Mouse (Mus musculus) neural tube, embryonic 11.5 days (tissue): ENCODE measurements around the gene Dock10. TPM values are rescaled to one million over a fixed set of nuclear protein-coding genes. Genes with fewer than 3 reads are reported as not detected.

Experiments used
- ATAC-seq: fragments of 200-750 bp; cut with Nextera tagmentation; 2 replicates; pipeline ENCODE4 v1.8.0; 2017; ENCODE audit warnings: moderate number of reproducible peaks, mild to moderate bottlenecking, moderate TSS enrichment, moderate library complexity; ENCODE audit not compliant: insufficient read depth, low FRiP score, low TSS enrichment
- DNase-seq: peaks from one replicate; pipeline ENCODE4 v3.0.0-alpha.2; 2015; ENCODE audit warnings: low spot score
- H3K27ac ChIP-seq: fragments of 300-500 bp; sonication (generic); 2 replicates; pipeline ENCODE4 v1.5.1; 2014; ENCODE audit warnings: low read depth, mild to moderate bottlenecking, low read length
- H3K27me3 ChIP-seq: fragments of 300-500 bp; sonication (generic); 2 replicates; pipeline ENCODE4 v1.6.1; 2014; ENCODE audit warnings: mild to moderate bottlenecking, low read length, mixed read lengths; ENCODE audit not compliant: control insufficient read depth, insufficient read depth
- H3K36me3 ChIP-seq: fragments of 300-500 bp; sonication (generic); 2 replicates; pipeline ENCODE4 v1.6.1; 2014; ENCODE audit warnings: mild to moderate bottlenecking, low read length, moderate library complexity, mixed read lengths; ENCODE audit not compliant: control insufficient read depth, insufficient read depth
- H3K4me1 ChIP-seq: fragments of 300-500 bp; sonication (generic); 2 replicates; pipeline ENCODE4 v1.6.1; 2014; ENCODE audit warnings: low read length, mixed read lengths; ENCODE audit not compliant: control insufficient read depth, insufficient read depth
- H3K4me2 ChIP-seq: fragments of 300-500 bp; sonication (generic); 2 replicates; pipeline ENCODE4 v1.6.1; 2014; ENCODE audit warnings: low read depth, mild to moderate bottlenecking, moderate library complexity
- H3K4me3 ChIP-seq: fragments of 300-500 bp; sonication (generic); 2 replicates; pipeline ENCODE4 v1.5.1; 2014; ENCODE audit warnings: low read depth, low read length
- H3K9ac ChIP-seq: fragments of 300-500 bp; sonication (generic); 2 replicates; pipeline ENCODE4 v1.6.1; 2014; ENCODE audit warnings: mild to moderate bottlenecking, low read length
- H3K9me3 ChIP-seq: fragments of 300-500 bp; sonication (generic); 2 replicates; pipeline ENCODE4 v1.6.1; 2016; ENCODE audit warnings: low read length; ENCODE audit not compliant: control insufficient read depth
- WGBS: fragments of 180-500 bp; shearing (Covaris S2); extraction: QIAGEN DNeasy Blood & Tissue Kit; methylation state at CpG from one replicate; pipeline ENCODE4 v1.1.7; 2014; 5-methylcytosine and 5-hydroxymethylcytosine counted together
- polyA plus RNA-seq: library from polyadenylated mRNA; unstranded; fragments of >200 nt; fragmentation: Nextera tagmentation; extraction: Ambion mirVana; gene quantifications from 2 replicates; pipeline ENCODE4 v1.2.1, GENCODE M21; 2014

Dock10 gene
- polyA plus RNA-seq, 1 experiment from 2014 or later: 4.3 TPM

DNA sequence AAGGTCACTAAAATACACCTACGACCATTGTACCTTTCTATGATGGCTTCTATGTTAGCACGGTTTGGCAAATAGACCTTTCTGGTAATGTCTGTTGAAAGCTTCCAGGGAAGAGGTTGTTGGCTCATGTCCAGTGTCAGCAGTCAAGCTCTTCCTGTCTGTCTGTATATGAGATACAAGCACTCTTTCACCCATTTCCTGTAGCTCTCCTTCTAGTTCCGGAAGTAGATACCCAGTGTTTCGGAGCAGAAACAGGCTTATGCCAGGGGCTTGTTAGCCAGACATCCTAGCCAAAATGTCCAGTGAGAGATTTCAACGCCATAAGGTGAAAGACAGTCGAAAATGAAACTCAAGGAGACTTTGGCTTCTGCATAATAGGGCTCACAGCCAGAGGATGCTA, 38.9 kb downstream of the Dock10 start:
- ATAC-seq (no peak), DNase-seq (no peak)
- no peaks in the 10 kb centered on the region for H3K9me3 ChIP-seq
- 88% methylated on average over 6 of the region's 6 CpGs for WGBS
- no peaks in the 10 kb centered on the region for H3K27me3 ChIP-seq
- H3K4me3 ChIP-seq: no peak overlapping the region
- H3K4me2 ChIP-seq: no peak overlapping the region
- no peak overlapping the region for H3K9ac ChIP-seq
- H3K27ac ChIP-seq: no peak overlapping the region
- no peaks in the 10 kb centered on the region for H3K4me1 ChIP-seq
- no peaks in the 10 kb centered on the region for H3K36me3 ChIP-seq

DNA sequence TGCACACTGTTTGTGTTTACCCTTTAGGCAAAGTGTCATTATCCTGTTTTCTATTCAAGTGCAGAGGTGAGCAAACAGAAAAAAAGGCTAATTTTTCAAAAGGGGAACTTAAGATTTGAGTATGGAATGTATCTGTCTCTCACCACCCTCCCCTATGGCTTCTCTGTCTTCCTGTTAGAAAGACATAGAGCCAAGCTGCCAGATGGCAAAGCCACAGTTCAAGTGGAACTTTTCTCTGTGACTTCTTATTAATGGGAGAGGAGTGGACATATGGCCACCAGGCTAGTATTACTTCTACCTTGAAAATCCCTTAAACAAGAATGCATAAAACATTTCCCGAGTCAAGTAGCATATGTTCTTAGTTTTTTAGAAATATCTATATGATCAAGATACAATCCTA, 39.7 kb downstream of the Dock10 start:
- Histone ChIP-seq H3K27ac (no peak overlapping the region), H3K9me3 (no peaks in the 10 kb centered on the region), H3K4me2 (no peak overlapping the region), H3K4me1 (no peaks in the 10 kb centered on the region), H3K4me3 (no peak overlapping the region), H3K36me3 (no peaks in the 10 kb centered on the region), H3K9ac (no peak overlapping the region), H3K27me3 (no peaks in the 10 kb centered on the region)
- ATAC-seq (no peak), DNase-seq (no peak)
- WGBS: 85% methylated on average over 1 of the region's 1 CpGs

DNA sequence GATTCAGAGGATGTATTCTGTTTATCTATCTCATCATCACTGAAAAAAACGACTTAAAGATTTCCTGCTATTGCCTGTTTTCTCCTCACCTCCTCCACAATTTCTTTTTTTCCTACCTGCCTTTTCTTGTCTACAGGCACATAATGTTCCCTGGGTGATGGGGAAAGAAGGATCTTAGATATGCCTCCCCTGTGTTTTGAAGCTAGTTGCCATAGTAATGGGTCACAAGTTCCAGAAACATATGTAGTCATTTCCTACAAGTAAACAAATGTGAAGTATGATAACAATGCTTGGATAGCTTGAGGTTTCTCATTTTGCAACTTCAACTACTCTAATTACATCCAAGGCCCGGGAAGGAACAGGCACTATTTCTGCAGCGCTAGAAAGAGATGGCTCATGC, 42.4 kb downstream of the Dock10 start:
- ATAC-seq: no peak
- no peaks in the 10 kb centered on the region for H3K9me3 ChIP-seq
- WGBS: 83% methylated on average over 3 of the region's 3 CpGs
- DNase-seq: no peak
- H3K4me3 ChIP-seq: no peak overlapping the region
- H3K4me2 ChIP-seq: no peak overlapping the region
- no peak overlapping the region for H3K9ac ChIP-seq
- no peaks in the 10 kb centered on the region for H3K36me3 ChIP-seq
- H3K4me1 ChIP-seq: no peaks in the 10 kb centered on the region
- H3K27me3 ChIP-seq: no peaks in the 10 kb centered on the region
- no peak overlapping the region for H3K27ac ChIP-seq

DNA sequence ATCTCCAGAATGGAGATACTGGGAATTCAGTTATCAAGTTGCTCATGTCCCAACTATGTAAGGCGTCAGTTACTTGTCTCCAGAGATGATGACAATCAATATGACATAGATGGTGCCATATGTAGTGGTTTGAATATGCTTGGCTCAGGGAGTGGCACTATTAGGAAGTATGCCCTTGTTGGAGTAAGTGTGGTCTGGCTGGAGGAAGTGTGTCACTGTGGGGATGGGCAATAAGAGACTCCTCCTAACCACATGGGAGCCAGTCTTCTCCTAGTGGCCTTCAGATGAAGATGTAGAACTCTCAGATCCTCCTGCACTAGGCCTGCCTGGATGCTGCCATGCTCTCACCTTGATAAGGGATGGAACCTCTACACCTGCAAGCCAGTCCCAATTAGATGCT, 44.4 kb downstream of the Dock10 start:
- H3K27ac ChIP-seq: no peak overlapping the region
- H3K9ac ChIP-seq: no peak overlapping the region
- DNase-seq (no peak), ATAC-seq (no peak)
- 84% methylated on average over 1 of the region's 1 CpGs for WGBS
- H3K4me1 ChIP-seq: no peaks in the 10 kb centered on the region
- H3K36me3 ChIP-seq: no peaks in the 10 kb centered on the region
- no peaks in the 10 kb centered on the region for H3K9me3 ChIP-seq
- H3K27me3 ChIP-seq: no peaks in the 10 kb centered on the region
- no peak overlapping the region for H3K4me2 ChIP-seq
- no peak overlapping the region for H3K4me3 ChIP-seq

DNA sequence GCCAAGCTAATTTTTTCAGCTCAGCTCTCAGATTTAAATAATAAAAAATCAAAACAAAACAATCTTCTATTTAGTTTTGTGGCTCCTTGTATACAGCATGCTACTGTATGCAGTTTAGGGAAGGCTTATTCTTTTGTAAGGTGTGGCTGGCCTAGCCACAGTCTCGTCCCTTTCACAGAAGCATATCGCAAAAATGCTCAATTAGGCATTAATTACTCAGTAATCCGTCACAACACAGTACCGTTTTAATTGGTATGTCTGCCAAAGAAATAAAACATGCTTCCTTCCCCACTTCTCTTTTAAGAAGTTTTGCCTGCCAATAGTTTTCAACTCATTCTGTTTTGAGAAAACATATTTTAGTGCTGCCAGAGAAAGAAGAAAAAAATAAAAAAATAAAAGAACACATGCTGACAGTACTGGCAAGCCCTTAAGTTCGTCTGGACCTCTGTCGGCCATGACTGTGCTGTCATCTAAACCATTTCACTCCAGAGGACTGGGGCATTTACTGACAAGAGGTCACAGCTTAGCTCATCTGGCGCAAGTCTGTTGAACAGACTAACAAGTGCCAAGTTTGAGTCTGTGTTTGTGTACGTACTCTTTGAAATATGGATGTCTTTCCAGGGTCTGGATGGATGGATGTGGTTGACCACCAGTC, 47.6 kb downstream of the Dock10 start:
- Histone ChIP-seq H3K27ac (no peak overlapping the region), H3K4me1 (no peaks in the 10 kb centered on the region), H3K27me3 (no peaks in the 10 kb centered on the region), H3K9me3 (no peaks in the 10 kb centered on the region), H3K36me3 (no peaks in the 10 kb centered on the region), H3K4me3 (no peak overlapping the region), H3K4me2 (no peak overlapping the region), H3K9ac (no peak overlapping the region)
- ATAC-seq (no peak), DNase-seq (no peak)
- 76% methylated on average over 8 of the region's 8 CpGs for WGBS

DNA sequence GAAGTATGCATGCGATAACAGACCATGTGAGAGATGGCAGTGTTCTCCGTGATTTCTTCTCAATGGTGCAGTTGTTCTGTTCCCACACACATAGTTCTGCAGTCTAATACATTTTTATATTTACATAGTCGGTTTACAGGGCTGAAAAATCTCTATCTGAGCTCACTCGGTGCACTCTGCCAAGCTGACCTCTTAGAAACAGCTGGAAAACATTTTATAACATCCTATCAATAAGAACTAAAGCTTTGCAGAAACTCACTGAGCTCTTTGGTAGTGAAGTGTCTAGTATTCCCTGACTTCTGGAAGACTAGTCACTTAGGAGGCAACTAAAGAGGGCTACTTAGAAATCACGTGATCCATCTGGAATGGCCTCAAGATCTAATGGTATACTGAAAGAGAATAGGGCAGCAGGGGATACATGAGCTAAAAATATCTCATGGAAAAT, 48.2 kb downstream of the Dock10 start:
- H3K36me3 ChIP-seq: no peaks in the 10 kb centered on the region
- no peak for DNase-seq
- no peak overlapping the region for H3K4me3 ChIP-seq
- H3K4me2 ChIP-seq: no peak overlapping the region
- H3K9me3 ChIP-seq: no peaks in the 10 kb centered on the region
- ATAC-seq: no peak
- no peak overlapping the region for H3K27ac ChIP-seq
- H3K9ac ChIP-seq: no peak overlapping the region
- H3K4me1 ChIP-seq: no peaks in the 10 kb centered on the region
- H3K27me3 ChIP-seq: no peaks in the 10 kb centered on the region
- WGBS: 81% methylated on average over 5 of the region's 5 CpGs

DNA sequence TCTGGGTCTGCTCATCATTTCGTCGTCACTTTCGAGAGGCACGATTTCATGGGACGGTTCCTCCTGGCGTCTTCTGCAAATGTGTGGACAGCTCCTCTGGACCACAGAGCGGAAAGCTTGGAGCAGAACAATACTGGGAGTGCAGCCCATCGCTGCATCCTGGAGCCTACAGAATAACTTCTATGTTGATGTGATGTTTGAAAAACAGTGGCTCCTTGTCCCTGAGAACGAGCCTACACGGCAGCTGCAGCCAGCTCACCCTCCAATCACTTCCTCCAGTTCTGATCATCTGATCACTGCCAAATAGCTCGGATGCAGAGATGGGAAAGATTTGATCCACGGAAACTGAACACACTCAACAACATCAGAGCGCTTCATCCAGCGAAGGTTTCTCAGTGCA, 49.0 kb downstream of the Dock10 start:
- no peaks in the 10 kb centered on the region for H3K4me1 ChIP-seq
- no peaks in the 10 kb centered on the region for H3K27me3 ChIP-seq
- no peak overlapping the region for H3K27ac ChIP-seq
- no peak overlapping the region for H3K9ac ChIP-seq
- no peaks in the 10 kb centered on the region for H3K9me3 ChIP-seq
- ATAC-seq (no peak), DNase-seq (no peak)
- H3K36me3 ChIP-seq: no peaks in the 10 kb centered on the region
- no peak overlapping the region for H3K4me3 ChIP-seq
- H3K4me2 ChIP-seq: no peak overlapping the region
- WGBS: 85% methylated on average over 14 of the region's 14 CpGs

DNA sequence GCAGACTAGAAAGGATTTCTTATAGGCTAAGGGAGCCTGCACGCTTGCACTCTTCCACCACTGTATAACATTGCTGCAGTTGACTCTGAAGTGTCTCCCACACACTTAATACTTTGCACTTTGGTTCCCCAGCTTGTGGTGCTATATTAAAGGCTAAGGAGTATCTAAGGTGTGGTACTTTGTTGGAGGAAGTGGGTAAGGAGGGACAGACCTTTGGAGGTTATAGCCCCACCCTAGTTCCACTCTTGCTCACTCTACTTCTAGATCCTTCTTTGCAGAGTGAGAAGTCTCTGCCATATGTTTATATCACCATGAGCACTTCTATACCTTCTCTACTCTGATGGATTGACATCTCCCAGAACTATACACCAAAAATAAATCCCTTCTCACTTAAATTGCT, 55.0 kb downstream of the Dock10 start:
- no peak overlapping the region for H3K9ac ChIP-seq
- no peak overlapping the region for H3K4me3 ChIP-seq
- no peak overlapping the region for H3K27ac ChIP-seq
- DNase-seq (no peak), ATAC-seq (no peak)
- H3K4me1 ChIP-seq: no peaks in the 10 kb centered on the region
- H3K27me3 ChIP-seq: no peaks in the 10 kb centered on the region
- no peaks in the 10 kb centered on the region for H3K9me3 ChIP-seq
- no peak overlapping the region for H3K4me2 ChIP-seq
- 91% methylated on average over 1 of the region's 1 CpGs for WGBS
- no peaks in the 10 kb centered on the region for H3K36me3 ChIP-seq

DNA sequence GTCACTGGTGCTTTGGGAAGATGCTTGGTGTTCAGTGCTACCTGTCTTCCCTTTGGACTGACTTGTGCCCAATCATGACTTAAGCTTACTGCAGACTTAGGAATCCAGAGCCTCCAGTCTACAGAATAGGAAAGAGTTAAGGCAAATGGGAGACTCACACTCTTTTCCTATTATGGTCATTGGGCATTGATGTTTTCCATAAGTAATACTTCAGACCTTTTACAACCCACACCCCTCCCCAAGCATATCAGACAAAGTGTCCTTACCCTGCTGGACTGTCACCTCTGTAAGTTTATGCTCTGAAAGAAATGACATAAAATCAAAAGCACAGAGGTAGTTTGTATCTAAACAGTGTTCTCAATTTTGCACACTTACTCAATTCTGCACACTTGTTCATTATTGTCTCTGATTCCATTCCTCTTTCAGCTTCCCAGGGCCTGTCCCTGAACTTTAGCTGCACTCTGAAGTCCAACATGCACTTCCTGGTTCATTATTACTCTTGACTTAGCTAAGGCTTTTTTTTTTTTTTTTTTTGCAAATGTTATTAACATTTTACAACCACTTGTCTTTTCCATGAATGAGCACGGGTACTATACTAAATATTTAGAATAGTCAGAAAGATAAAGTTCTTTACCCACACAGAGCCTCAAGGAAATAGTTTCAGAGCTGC, 82.2 kb downstream of the Dock10 start:
- Histone ChIP-seq H3K9me3 (no peaks in the 10 kb centered on the region), H3K9ac (no peak overlapping the region), H3K27me3 (no peaks in the 10 kb centered on the region), H3K36me3 (no peaks in the 10 kb centered on the region), H3K4me2 (no peak overlapping the region), H3K4me3 (no peak overlapping the region), H3K27ac (no peak overlapping the region), H3K4me1 (no peaks in the 10 kb centered on the region)
- DNase-seq (no peak), ATAC-seq (no peak)
- WGBS: 66% methylated on average over 1 of the region's 1 CpGs
